Mouse (Mus musculus): ENCODE measurements around the gene Sowahd. TPM values are rescaled to one million over a fixed set of nuclear protein-coding genes. Genes with fewer than 3 reads are reported as not detected.

Gene Sowahd
- polyA plus RNA-seq (2014; fragmentation: Illumina TruSeq; extraction: RNeasy Lipid Tissue Mini Kit (QIAGEN cat#74804); ENCODE audit: low read depth, low replicate concordance) = 0.32 TPM

DNA sequence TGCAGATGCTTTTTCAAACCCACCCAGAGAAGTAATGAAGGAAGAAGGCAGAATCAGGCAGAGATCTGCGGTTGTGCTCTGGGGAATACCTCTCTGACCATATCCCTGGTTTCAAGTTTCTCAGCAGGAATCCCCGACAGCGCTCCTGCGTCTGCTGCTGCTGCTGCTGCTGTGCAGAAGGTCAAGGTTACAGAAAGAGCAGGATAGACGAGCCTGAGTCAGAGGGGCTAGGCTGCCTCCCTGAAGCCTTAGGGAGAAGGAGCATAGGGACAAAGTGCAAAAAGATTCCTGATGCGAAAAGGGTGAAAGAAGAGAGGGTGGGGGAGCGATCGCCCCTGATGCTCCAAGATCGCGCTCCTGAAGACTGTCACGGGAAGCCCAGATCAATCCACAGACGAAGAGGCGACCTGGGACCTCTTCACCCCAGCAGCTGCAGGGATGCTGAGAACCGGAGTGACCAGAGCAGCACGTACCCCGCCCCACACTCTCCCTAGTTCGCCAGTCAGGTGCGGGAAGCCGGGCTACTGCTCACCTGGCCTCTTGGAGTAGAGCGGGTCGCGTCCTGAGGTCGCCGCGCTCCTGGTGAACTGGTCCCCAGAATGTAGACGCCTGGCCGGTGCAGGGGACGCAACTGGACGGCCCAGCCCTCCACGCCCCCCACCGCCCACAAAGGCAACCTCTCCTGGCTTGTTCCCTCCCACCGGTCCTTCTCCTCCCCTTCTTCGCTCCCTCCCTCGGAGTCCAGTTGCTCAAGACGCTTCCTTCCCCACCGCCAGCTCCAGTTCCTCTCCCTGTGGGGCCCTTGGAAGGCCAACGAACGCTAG lies at the start of gene Sowahd:
TSS of gene Sowahd (plus strand) at position 780 of the 824 bp plus-strand sequence.

DNA sequence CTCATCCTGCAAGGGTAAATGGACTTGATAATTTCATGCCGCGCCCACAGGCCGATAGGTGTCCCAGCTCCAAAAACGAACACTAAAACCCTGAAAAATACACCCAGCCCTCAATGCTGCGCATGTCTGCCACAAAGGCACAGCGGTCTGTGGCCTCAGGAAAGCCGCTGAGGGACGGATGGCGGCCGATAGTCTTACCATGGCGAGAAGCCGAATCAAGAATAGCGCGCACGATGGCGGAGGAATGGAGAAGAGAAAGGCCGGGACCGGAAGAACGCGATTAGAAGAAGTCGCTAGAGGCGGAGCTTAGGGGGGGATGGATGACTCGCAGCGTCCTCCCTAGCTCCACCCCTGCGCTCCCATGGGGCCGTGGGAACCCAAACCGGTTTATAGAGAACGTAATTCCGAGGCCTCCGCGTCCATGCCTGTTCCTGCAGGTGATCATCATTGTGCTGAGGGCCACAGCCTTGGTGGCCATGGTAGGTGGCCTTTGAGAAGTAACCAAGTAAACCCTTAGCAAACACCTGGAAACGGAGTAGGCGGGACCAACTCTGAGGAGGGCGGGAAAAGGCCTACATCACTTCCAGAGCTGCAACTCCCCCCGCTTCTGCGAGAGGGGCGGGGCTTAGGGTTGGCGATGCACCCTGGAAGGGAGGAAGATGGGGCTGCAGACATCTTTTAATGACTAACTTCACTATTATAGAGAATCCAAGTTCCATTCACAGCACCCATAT lies 36.4 kb downstream of the Sowahd start, which contains the start of gene Rpl39:
TSS of gene Rpl39 (minus strand) at position 476 of the 734 bp plus-strand sequence.

Other genes starting within 250 kb of the Sowahd start
- 61.1 TPM for gene Ube2a, start 174.9 kb upstream of the Sowahd start, polyA plus RNA-seq (2014; fragmentation: Illumina TruSeq; extraction: RNeasy Lipid Tissue Mini Kit (QIAGEN cat#74804); ENCODE audit: low read depth, low replicate concordance)
- 49.8 TPM for gene C330007P06Rik, start 174.7 kb upstream of the Sowahd start, polyA plus RNA-seq (2014; fragmentation: Illumina TruSeq; extraction: RNeasy Lipid Tissue Mini Kit (QIAGEN cat#74804); ENCODE audit: low read depth, low replicate concordance)
- gene Nkrf, start 145.9 kb upstream of the Sowahd start, polyA plus RNA-seq (2014; fragmentation: Illumina TruSeq; extraction: RNeasy Lipid Tissue Mini Kit (QIAGEN cat#74804); ENCODE audit: low read depth, low replicate concordance) = 6.1 TPM
- gene Sept6, start 57.1 kb upstream of the Sowahd start, polyA plus RNA-seq (2014; fragmentation: Illumina TruSeq; extraction: RNeasy Lipid Tissue Mini Kit (QIAGEN cat#74804); ENCODE audit: low read depth, low replicate concordance) = 6.1 TPM
- 676 TPM for gene Rpl39, start 36.6 kb downstream of the Sowahd start, polyA plus RNA-seq (2014; fragmentation: Illumina TruSeq; extraction: RNeasy Lipid Tissue Mini Kit (QIAGEN cat#74804); ENCODE audit: low read depth, low replicate concordance)
- 35.6 TPM for gene Upf3b, start 61.5 kb downstream of the Sowahd start, polyA plus RNA-seq (2014; fragmentation: Illumina TruSeq; extraction: RNeasy Lipid Tissue Mini Kit (QIAGEN cat#74804); ENCODE audit: low read depth, low replicate concordance)
- gene Nkap, start 78.0 kb downstream of the Sowahd start, polyA plus RNA-seq (2014; fragmentation: Illumina TruSeq; extraction: RNeasy Lipid Tissue Mini Kit (QIAGEN cat#74804); ENCODE audit: low read depth, low replicate concordance) = 9.2 TPM
- 0.27 TPM for gene Akap14, start 120.0 kb downstream of the Sowahd start, polyA plus RNA-seq (2014; fragmentation: Illumina TruSeq; extraction: RNeasy Lipid Tissue Mini Kit (QIAGEN cat#74804); ENCODE audit: low read depth, low replicate concordance)
- gene Ndufa1, start 142.3 kb downstream of the Sowahd start, polyA plus RNA-seq (2014; fragmentation: Illumina TruSeq; extraction: RNeasy Lipid Tissue Mini Kit (QIAGEN cat#74804); ENCODE audit: low read depth, low replicate concordance) = 548 TPM
- 2.7 TPM for gene Rnf113a1, start 142.4 kb downstream of the Sowahd start, polyA plus RNA-seq (2014; fragmentation: Illumina TruSeq; extraction: RNeasy Lipid Tissue Mini Kit (QIAGEN cat#74804); ENCODE audit: low read depth, low replicate concordance)
- gene Gm9, start 162.2 kb downstream of the Sowahd start, polyA plus RNA-seq (2014; fragmentation: Illumina TruSeq; extraction: RNeasy Lipid Tissue Mini Kit (QIAGEN cat#74804); ENCODE audit: low read depth, low replicate concordance) = not detected
- gene Rhox1, start 173.4 kb downstream of the Sowahd start, polyA plus RNA-seq (2014; fragmentation: Illumina TruSeq; extraction: RNeasy Lipid Tissue Mini Kit (QIAGEN cat#74804); ENCODE audit: low read depth, low replicate concordance) = not detected
- not detected for gene Rhox2a, start 196.1 kb downstream of the Sowahd start, polyA plus RNA-seq (2014; fragmentation: Illumina TruSeq; extraction: RNeasy Lipid Tissue Mini Kit (QIAGEN cat#74804); ENCODE audit: low read depth, low replicate concordance)
- gene Rhox3a, start 201.1 kb downstream of the Sowahd start, polyA plus RNA-seq (2014; fragmentation: Illumina TruSeq; extraction: RNeasy Lipid Tissue Mini Kit (QIAGEN cat#74804); ENCODE audit: low read depth, low replicate concordance) = not detected
- gene Rhox4a, start 216.5 kb downstream of the Sowahd start, polyA plus RNA-seq (2014; fragmentation: Illumina TruSeq; extraction: RNeasy Lipid Tissue Mini Kit (QIAGEN cat#74804); ENCODE audit: low read depth, low replicate concordance) = not detected